In genomic region chr5:143602051-143602450, GRCm38 (mm10) we compare ENCODE assay signal across 20 mouse cellular contexts. TPM values are rescaled to one million over a fixed set of nuclear protein-coding genes. Genes with fewer than 3 reads are reported as not detected.
DNase-seq lines count a peak whose midpoint lies in the region; ATAC-seq lines count a peak whose summit lies in the region.
"Had no signal": no experiment of that assay in that cellular context is flagged by ENCODE, and none has a peak within 500 bp of the region (broad histone marks: within the 10 kb centered on the region; RNA-seq: fewer than 3 reads in every experiment).

No protein-coding gene starts in this region.

- H3K4me3 ChIP-seq in heart, embryonic 11.5 days (ENCODE audit: low read depth, low read length) = no peak overlapping the region
- no peak overlapping the region for H3K4me3 ChIP-seq in kidney, embryonic 14.5 days (ENCODE audit: low read length)
- no peak overlapping the region for H3K4me3 ChIP-seq in liver, embryonic 12.5 days
- H3K4me3 ChIP-seq: embryonic facial prominence, embryonic 13.5 days; forebrain, embryonic 15.5 days; heart, embryonic 15.5 days; hindbrain, embryonic 12.5 days had no signal

- WGBS in heart, embryonic 11.5 days (ENCODE audit: insufficient replicate concordance) = 78% methylated on average over 10 of the region's 10 CpGs
- whole genome bisulfite sequencing in kidney, embryonic 14.5 days = 47% methylated on average over 10 of the region's 10 CpGs
- WGBS in liver, embryonic 12.5 days (ENCODE audit: insufficient replicate concordance) = 69% methylated on average over 10 of the region's 10 CpGs

- no peak overlapping the region for H3K27ac ChIP-seq in heart, embryonic 11.5 days (ENCODE audit: low read depth, low read length)
- H3K27ac ChIP-seq in kidney, embryonic 14.5 days (ENCODE audit: low read depth, low read length) = no peak overlapping the region
- no peak overlapping the region for H3K27ac ChIP-seq in liver, embryonic 12.5 days
- H3K27ac ChIP-seq: embryonic facial prominence, embryonic 13.5 days; forebrain, embryonic 15.5 days; heart, embryonic 15.5 days; hindbrain, embryonic 12.5 days; stomach, postnatal 0 days had no signal

- H3K9ac ChIP-seq in heart, embryonic 11.5 days (ENCODE audit: low read depth, low read length) = no peak overlapping the region; the same call in 1 of the 2 replicates
- no peak overlapping the region for H3K9ac ChIP-seq in kidney, embryonic 14.5 days (ENCODE audit: low read depth, low read length)
- no peak overlapping the region for H3K9ac ChIP-seq in liver, embryonic 12.5 days
- H3K9ac ChIP-seq: embryonic facial prominence, embryonic 13.5 days; forebrain, embryonic 15.5 days; heart, embryonic 15.5 days; hindbrain, embryonic 12.5 days had no signal

- no peaks in the 10 kb centered on the region for H3K4me1 ChIP-seq in heart, embryonic 11.5 days (ENCODE audit: control insufficient read depth, insufficient read depth, low read length)
- H3K4me1 ChIP-seq in kidney, embryonic 14.5 days (ENCODE audit: control insufficient read depth, insufficient read depth, low read length) = no peaks in the 10 kb centered on the region
- H3K4me1 ChIP-seq in liver, embryonic 12.5 days = no peaks in the 10 kb centered on the region
- H3K4me1 ChIP-seq: forebrain, embryonic 15.5 days; hindbrain, embryonic 12.5 days had no signal

- no peaks in the 10 kb centered on the region for H3K27me3 ChIP-seq in heart, embryonic 11.5 days (ENCODE audit: control insufficient read depth, insufficient read depth, low read length)
- H3K27me3 ChIP-seq in kidney, embryonic 14.5 days (ENCODE audit: control insufficient read depth, insufficient read depth, low read length) = no peaks in the 10 kb centered on the region
- H3K27me3 ChIP-seq in liver, embryonic 12.5 days (replicated peaks) = no peaks in the 10 kb centered on the region; the same call in 1 of the 2 replicates
- H3K27me3 ChIP-seq: embryonic facial prominence, embryonic 13.5 days; forebrain, embryonic 15.5 days; heart, embryonic 15.5 days; hindbrain, embryonic 12.5 days; Patski had no signal

- H3K36me3 ChIP-seq in heart, embryonic 11.5 days (ENCODE audit: control insufficient read depth, insufficient read depth, low read length) = no peaks in the 10 kb centered on the region
- H3K36me3 ChIP-seq in kidney, embryonic 14.5 days (ENCODE audit: control insufficient read depth, insufficient read depth, low read length) = no peaks in the 10 kb centered on the region
- H3K36me3 ChIP-seq in liver, embryonic 12.5 days = no peaks in the 10 kb centered on the region
- H3K36me3 ChIP-seq: embryonic facial prominence, embryonic 13.5 days; forebrain, embryonic 15.5 days; heart, embryonic 15.5 days; hindbrain, embryonic 12.5 days had no signal

- H3K4me2 ChIP-seq in heart, embryonic 11.5 days = no peak overlapping the region
- no peak overlapping the region for H3K4me2 ChIP-seq in kidney, embryonic 14.5 days (replicated peaks; ENCODE audit: low read depth, low read length)
- no peak overlapping the region for H3K4me2 ChIP-seq in liver, embryonic 12.5 days
- H3K4me2 ChIP-seq: embryonic facial prominence, embryonic 13.5 days; forebrain, embryonic 15.5 days; heart, embryonic 15.5 days; hindbrain, embryonic 12.5 days; liver, embryonic 11.5 days had no signal

- no peak for ATAC-seq in heart, embryonic 11.5 days (replicated peaks; ENCODE audit: insufficient number of reproducible peaks, low FRiP score, low TSS enrichment)
- ATAC-seq in kidney, embryonic 14.5 days (ENCODE audit: low FRiP score, low TSS enrichment) = no peak
- no peak for ATAC-seq in liver, embryonic 12.5 days
- ATAC-seq: activated CD4-positive, CD25-positive, alpha-beta regulatory T cell, adult 4 months; forebrain, embryonic 15.5 days; midbrain, embryonic 16.5 days; Patski had no signal

- H3K9me3 ChIP-seq in heart, embryonic 11.5 days (replicated peaks; ENCODE audit: control insufficient read depth, low read length) = no peaks in the 10 kb centered on the region
- H3K9me3 ChIP-seq in kidney, embryonic 14.5 days (ENCODE audit: control insufficient read depth, low read length) = no peaks in the 10 kb centered on the region; the same call in 1 of the 2 replicates
- no peaks in the 10 kb centered on the region for H3K9me3 ChIP-seq in liver, embryonic 12.5 days (replicated peaks)
- H3K9me3 ChIP-seq: embryonic facial prominence, embryonic 13.5 days; forebrain, embryonic 15.5 days; heart, embryonic 15.5 days; hindbrain, embryonic 12.5 days had no signal

- DNase-seq in heart, postnatal 10 days = peak; percentile 37 to 43
- DNase-seq in kidney, postnatal 4 days = peak; percentile 28 to 47
- peak; percentile 41 for DNase-seq in adrenal gland, postnatal 25 days
- DNase-seq in gastrocnemius, postnatal 25 days = no peak
- DNase-seq: cerebellum, adult 11-12 months; cerebellum, postnatal 14 days; lung, adult 2 months; right cerebral cortex, adult 18-20 months had no signal

- intact Hi-C loops in heart, postnatal 10 days (cut with DNase I) = no loop called here

RNA-seq across cellular contexts. Expression of gene Cyth3, which starts 20.2 kb away (rescaled TPM):
- 100 to 1,000 TPM in 1 of 2 experiments, 10 to 100 TPM in 1; 87.2 to 125 TPM for total RNA-seq in heart, postnatal 10 days (2021)
- polyA plus RNA-seq in heart, embryonic 11.5 days (2014; fragmentation: Nextera tagmentation; extraction: Ambion mirVana) = 29.1 and 32.8 TPM in 2 replicates
- polyA plus RNA-seq in kidney, embryonic 14.5 days (2014; fragmentation: Nextera tagmentation; extraction: Ambion mirVana) = 35.7 and 64.9 TPM in 2 replicates
- 156 and 193 TPM in 2 replicates for total RNA-seq in adrenal gland, postnatal 25 days (2021)
- polyA plus RNA-seq in liver, embryonic 12.5 days (2016; fragmentation: Nextera tagmentation; extraction: Ambion mirVana) = 46.0 and 47.7 TPM in 2 replicates
- 10 to 100 TPM; 13.9 to 16.9 TPM for total RNA-seq in gastrocnemius, postnatal 25 days (2021)
